Mouse (Mus musculus) mouse embryonic stem cell (cell line): ENCODE measurements around the gene Mydgf.

Source experiments
- in situ Hi-C, 2 experiments: fragments of 300-500 bp; cut with MboI; formaldehyde crosslinking; loops; 1 replicate in 1 of 2; 3 replicates in 1 of 2; pipeline ENCODE4 v1.14.3; 2019 to 2020; ENCODE audit warnings: low sequenced_read_pairs in 2 of 2, low pct_unique_long_range_greater_than_20kb in 1 of 2, mixed read lengths in 1 of 2; ENCODE audit not compliant: unreplicated experiment in 1 of 2

Gene Mydgf

GRCm38 (mm10) chr17:56183658-56184103, at the start of gene Mydgf:
TSS of gene Mydgf (minus strand) at chr17:56183920.
- in situ Hi-C loops, result no loop called here

DNA sequence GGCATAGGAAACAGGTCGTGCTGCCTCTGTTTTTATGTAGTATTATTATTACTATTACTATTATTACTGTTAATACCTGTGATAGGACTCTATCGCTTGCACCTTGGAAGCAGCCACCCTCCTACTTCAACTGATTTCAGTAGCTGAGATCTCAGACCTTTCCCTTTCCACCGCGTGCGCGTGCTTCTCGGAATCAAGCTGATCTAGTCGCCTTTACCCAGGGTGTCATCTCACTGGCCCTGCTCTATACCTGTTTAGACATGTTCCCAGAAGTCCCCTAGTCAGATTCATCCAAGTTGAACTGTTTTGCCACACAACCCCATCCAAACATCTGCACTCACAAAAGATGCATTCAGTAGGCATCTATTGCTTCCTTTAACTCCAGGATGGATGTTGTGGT, 49.7 kb upstream of the Mydgf start:
- in situ Hi-C loops, result no loop called here

DNA sequence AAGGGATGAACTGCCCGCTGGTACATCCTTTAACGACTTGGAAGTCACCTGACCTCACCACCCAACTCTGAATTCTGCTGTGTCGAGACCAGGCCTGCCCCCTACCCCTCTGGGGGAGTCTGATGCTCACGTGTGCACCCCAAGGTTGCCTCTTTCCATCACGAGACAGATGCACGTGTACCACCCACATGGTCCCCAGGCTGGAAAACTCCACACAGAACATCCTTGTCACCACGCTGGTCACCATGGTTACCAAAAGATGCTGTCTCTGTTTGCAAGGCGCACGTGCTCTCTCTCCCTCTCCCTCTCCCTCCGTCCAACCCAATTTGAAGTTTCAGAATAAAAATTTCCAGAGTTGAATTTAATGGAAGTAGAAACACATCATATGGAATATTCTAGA, 46.2 kb upstream of the Mydgf start:
- in situ Hi-C loops, result no loop called here

DNA sequence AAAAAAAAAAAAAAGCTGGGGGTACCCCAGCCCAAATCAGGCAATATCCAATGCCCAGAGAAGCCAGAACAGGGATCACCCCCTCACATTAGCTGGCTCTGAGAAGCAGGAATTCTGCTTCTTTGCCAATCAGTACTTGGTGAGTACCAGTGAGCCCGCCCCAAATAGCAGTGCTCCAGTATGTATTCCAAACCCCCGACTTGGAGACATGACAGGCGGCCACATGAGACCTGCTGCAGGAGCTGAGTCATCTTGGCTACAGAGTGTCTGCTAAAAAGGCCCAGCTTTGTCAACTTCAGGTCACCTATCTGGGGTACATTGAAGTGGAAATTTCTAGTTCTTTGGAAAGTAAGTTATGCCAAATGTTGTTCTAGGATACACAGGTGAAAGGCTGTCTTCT, 42.8 kb upstream of the Mydgf start:
- in situ Hi-C loops, result no loop called here

GRCm38 (mm10) chr17:56224916-56225315, 41.2 kb upstream of the Mydgf start:
- in situ Hi-C loops, result no loop called here

DNA sequence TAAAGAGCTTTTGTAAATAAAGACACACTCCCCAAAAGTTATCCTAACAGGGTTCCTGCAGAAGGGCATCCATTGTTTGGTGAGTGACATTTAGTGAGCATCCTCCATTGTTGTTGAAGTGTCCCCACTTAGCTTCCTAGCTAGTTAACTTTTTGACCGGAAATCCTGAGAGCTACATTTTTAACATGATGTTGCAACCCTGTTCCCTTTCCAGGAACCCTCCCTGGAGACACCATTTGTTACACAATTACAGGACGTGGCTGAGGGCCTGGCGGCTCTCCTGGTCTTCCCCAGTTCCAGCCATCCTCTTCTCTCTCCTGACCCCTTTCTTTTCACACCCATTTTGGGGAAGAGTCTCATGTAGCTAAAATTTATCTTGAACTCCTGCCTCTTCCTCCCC, 36.1 kb upstream of the Mydgf start:
- in situ Hi-C loops, result no loop called here

- in situ Hi-C loops, result no loop called here
These were observed 35.5 kb upstream of the Mydgf start for GRCm38 (mm10) chr17:56219251-56219650.

DNA sequence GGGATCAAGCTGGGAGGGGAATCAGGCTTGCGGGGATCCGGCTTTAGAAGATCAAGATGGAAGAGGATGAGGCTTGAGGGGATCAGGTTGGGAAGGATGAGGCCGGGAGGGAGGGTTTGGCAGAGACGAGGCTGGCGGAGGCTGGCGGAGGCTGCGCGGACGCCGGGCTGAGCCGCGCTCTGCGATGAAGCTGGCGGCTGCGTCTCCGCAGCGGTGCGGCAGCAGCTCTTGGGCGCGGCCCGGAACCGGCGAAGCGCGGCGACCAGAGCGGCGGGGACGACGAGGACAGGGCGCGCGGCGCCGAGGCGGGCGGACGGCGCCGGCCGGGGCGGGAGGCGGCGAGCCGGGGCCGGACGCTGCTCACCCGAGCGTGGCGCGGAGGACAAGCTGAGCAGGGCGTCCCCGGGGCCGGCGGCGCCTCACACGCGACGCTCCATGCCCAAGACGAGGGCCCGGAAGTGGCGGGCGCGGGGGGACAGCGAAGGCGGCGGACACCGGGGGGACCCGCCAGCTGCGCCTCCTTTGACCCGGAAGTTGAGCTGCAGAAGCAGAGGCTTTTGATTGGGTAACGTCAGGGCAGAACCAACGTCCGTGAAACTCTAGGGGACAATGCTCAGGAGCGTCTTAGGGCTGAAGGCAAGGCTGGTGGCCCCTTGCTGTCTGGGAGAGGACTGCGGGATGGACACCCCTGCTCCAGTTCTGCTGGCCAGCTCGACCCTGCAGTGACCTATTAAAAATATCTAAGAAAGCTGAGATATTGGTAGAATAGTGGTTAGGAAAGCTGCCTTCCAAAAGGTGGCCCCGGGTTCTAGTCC, 34.9 kb upstream of the Mydgf start, which contains the start of gene Dpp9:
TSS of gene Dpp9 (minus strand) at position 529 of the 815 bp plus-strand sequence.
- in situ Hi-C loops, result no loop called here

- in situ Hi-C loops, result no loop called here
These were observed 34.0 kb upstream of the Mydgf start for GRCm38 (mm10) chr17:56217670-56218069.

DNA sequence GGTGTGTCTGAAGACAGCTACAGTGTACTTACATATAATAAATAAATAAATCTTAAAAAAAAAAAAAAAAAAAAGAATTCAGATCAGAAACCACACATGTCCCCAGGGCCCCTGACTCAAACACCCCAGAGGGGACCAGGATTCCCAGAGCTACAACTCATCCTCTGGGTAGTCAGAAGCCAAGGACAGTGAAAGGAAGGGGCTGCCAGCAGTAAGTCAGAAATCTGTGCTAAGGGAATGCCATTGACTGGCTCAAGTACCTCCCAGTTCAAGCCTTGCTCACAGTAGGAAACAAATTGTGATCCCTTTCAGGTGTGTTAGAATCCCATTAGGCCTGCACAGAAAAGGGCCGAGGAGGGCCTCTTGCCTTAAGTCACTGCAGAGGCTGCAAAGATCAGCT, 30.5 kb upstream of the Mydgf start:
- in situ Hi-C loops, result no loop called here

DNA sequence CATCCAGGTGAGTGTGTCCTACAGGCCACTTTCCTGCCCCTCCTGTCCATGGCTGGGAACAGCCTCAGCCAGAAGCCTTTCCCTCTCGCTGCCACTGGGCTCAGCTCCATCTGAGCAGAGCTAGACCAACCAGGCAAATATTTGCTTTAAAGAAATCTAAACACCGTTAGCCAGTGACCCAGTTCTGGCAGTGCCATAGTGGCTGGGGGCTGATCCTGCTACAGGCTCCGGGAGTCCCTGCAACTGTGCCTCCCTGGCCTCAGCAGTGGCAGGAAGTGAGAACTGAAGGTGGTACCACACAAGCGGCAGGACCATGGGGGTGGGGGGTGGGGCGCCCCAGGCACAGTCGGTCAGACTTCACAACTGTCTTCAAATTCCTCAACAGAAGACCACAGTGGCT, 29.0 kb upstream of the Mydgf start:
- in situ Hi-C loops, result no loop called here

DNA sequence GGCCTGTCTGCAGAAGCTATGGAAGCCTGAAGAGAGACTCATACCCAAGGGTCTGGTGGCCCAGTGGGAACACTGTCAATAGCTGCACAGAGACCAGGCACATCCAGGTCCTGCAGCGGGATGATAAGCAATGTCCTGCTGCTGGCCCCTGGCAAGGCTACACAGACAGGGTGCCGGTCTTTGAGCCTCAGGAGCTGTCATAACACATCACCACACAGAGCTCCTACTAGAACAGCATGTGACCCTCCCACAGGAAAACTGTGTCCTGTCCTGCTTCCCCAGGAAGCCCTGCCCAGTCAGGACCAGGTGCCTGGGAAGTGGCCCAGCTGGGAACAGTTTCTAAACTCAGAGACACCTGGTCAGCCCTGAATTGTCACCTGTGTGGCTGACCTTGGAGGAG, 27.4 kb upstream of the Mydgf start:
- in situ Hi-C loops, result no loop called here

DNA sequence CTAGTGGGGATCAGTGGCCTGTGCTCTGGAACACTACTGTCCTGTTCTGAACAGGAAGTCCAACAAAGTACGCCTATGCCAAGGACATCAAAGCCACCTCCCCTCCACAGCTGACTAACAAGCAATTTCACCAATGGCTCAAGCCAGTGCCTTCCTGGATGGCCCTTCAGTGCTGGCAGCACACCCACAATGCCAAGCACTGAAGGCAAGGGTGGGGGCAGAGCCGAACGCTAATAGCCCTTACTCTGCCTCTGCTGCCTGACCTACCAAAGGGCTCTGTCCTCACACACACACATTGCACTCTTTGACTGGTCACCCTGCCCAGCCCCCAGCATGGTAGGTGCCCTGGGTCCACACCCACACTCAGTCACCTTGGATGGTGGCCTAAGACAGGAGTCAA, 25.1 kb upstream of the Mydgf start:
- in situ Hi-C loops, result no loop called here

GRCm38 (mm10) chr17:56207963-56208530, 24.3 kb upstream of the Mydgf start:
- in situ Hi-C loops, result no loop called here

GRCm38 (mm10) chr17:56206986-56207674, 23.4 kb upstream of the Mydgf start:
- in situ Hi-C loops, result no loop called here

- in situ Hi-C loops, result no loop called here
These were observed 22.7 kb upstream of the Mydgf start for GRCm38 (mm10) chr17:56206276-56206884.

- in situ Hi-C loops, result no loop called here
These were observed 20.0 kb upstream of the Mydgf start for GRCm38 (mm10) chr17:56203729-56204128.

GRCm38 (mm10) chr17:56202476-56202875, 18.8 kb upstream of the Mydgf start:
- in situ Hi-C loops, result no loop called here

- in situ Hi-C loops, result no loop called here
These were observed 17.9 kb upstream of the Mydgf start for GRCm38 (mm10) chr17:56201642-56202041.
